Mouse (Mus musculus): Measurements from ENCODE around the gene Sigirr.

Sigirr gene

GRCm38 (mm10) chr7:141099911-141100691 is at the start of gene Sigirr:
Sigirr (minus strand) TSS chr7:141100572.
- DNase-seq = peak; percentile 50

- no peak for DNase-seq
Observed at GRCm38 (mm10) chr7:141148639-141149038, 48.3 kb upstream of the Sigirr start.

- DNase-seq = peak; percentile 50
Observed at GRCm38 (mm10) chr7:141147044-141147443, 46.7 kb upstream of the Sigirr start.

- DNase-seq = peak; percentile 77
Observed at GRCm38 (mm10) chr7:141146043-141146595, 45.7 kb upstream of the Sigirr start.

GRCm38 (mm10) chr7:141145403-141145802 is 45.0 kb upstream of the Sigirr start:
- DNase-seq = no peak

- DNase-seq = no peak
Observed at GRCm38 (mm10) chr7:141144650-141145049, 44.3 kb upstream of the Sigirr start.

- DNase-seq = no peak
Observed at GRCm38 (mm10) chr7:141143861-141144260, 43.5 kb upstream of the Sigirr start.

- DNase-seq = peak; percentile 77
Observed at GRCm38 (mm10) chr7:141143112-141143511, 42.7 kb upstream of the Sigirr start.

GRCm38 (mm10) chr7:141141326-141141725 is 41.0 kb upstream of the Sigirr start:
- DNase-seq = no peak

GRCm38 (mm10) chr7:141131904-141132755 is 31.8 kb upstream of the Sigirr start:
- peak; percentile 77 for DNase-seq

- peak; percentile 98 for DNase-seq
Observed at GRCm38 (mm10) chr7:141131024-141131820, 30.9 kb upstream of the Sigirr start.

GRCm38 (mm10) chr7:141123517-141123856 is 23.1 kb upstream of the Sigirr start:
- DNase-seq = no peak

- peak; percentile 99 for DNase-seq
Observed at GRCm38 (mm10) chr7:141122689-141123516, 22.5 kb upstream of the Sigirr start.

- DNase-seq = peak; percentile 66
Observed at GRCm38 (mm10) chr7:141122245-141122644, 21.9 kb upstream of the Sigirr start, which contains the start of gene Ptdss2. Ptdss2 (plus strand) TSS chr7:141122382.

GRCm38 (mm10) chr7:141121051-141121531 is 20.7 kb upstream of the Sigirr start:
- DNase-seq = no peak

GRCm38 (mm10) chr7:141120605-141121004 is 20.2 kb upstream of the Sigirr start:
- DNase-seq = no peak

- no peak for DNase-seq
Observed at GRCm38 (mm10) chr7:141119487-141119886, 19.1 kb upstream of the Sigirr start.

- no peak for DNase-seq
Observed at GRCm38 (mm10) chr7:141117636-141118035, 17.3 kb upstream of the Sigirr start, which contains the start of gene Ano9. Ano9 (minus strand) TSS chr7:141117806.

GRCm38 (mm10) chr7:141115874-141116273 is 15.5 kb upstream of the Sigirr start:
- DNase-seq = no peak

GRCm38 (mm10) chr7:141103161-141103560 is 2.8 kb upstream of the Sigirr start:
- DNase-seq = peak; percentile 67

- no peak for DNase-seq
Observed at GRCm38 (mm10) chr7:141097177-141097576, 3.2 kb downstream of the Sigirr start.

Data from liver (tissue).